25 mouse cellular contexts compared by ENCODE assay signal in genomic region chr3:121585306-121585705, GRCm38 (mm10). TPM values are rescaled to one million over a fixed set of nuclear protein-coding genes. Genes with fewer than 3 reads are reported as not detected.
DNase-seq lines count a peak whose midpoint lies in the region; ATAC-seq and TF ChIP-seq lines count a peak whose summit lies in the region.
"Had no signal": no experiment of that assay in that cellular context is flagged by ENCODE, and none has a peak within 500 bp of the region (broad histone marks: within the 10 kb centered on the region; RNA-seq: fewer than 3 reads in every experiment).

No protein-coding gene starts in this region.

- 94% methylated on average over 5 of the region's 5 CpGs for WGBS in intestine, embryonic 16.5 days
- 95% methylated on average over 5 of the region's 5 CpGs for WGBS in kidney, adult 2 months

- no peak for TF ChIP-seq CTCF in gastrocnemius, adult 2 months (IDR thresholded peaks at IDR 0.05)
- no peak for TF ChIP-seq CTCF in kidney, adult 2 months (conservative IDR thresholded peaks at IDR 0.05; ENCODE audit: insufficient read depth, insufficient read length, low read depth, low read length)

- H3K4me3 ChIP-seq in gastrocnemius, adult 2 months: no peak overlapping the region
- no peak overlapping the region for H3K4me3 ChIP-seq in brown adipose tissue, adult 24 weeks (ENCODE audit: insufficient read depth, low read depth, low read length)
- H3K4me3 ChIP-seq in intestine, embryonic 16.5 days (ENCODE audit: low read length): no peak overlapping the region
- no peak overlapping the region for H3K4me3 ChIP-seq in kidney, adult 2 months (ENCODE audit: insufficient read depth, low read depth, low read length)
- H3K4me3 ChIP-seq: embryonic facial prominence, embryonic 12.5 days; embryonic facial prominence, embryonic 15.5 days; erythroblast, embryonic 14.5 days; forebrain, embryonic 12.5 days; forebrain, embryonic 15.5 days; hindbrain, embryonic 12.5 days; hindbrain, embryonic 15.5 days had no signal

- no peaks in the 10 kb centered on the region for H3K36me3 ChIP-seq in intestine, embryonic 16.5 days (ENCODE audit: control insufficient read depth, insufficient read depth, low read length)
- no peaks in the 10 kb centered on the region for H3K36me3 ChIP-seq in kidney, adult 2 months (ENCODE audit: control insufficient read depth, insufficient read depth, low read length)
- H3K36me3 ChIP-seq: embryonic facial prominence, embryonic 12.5 days; embryonic facial prominence, embryonic 15.5 days; forebrain, embryonic 12.5 days; forebrain, embryonic 15.5 days; hindbrain, embryonic 12.5 days; hindbrain, embryonic 15.5 days had no signal

- no peak for TF ChIP-seq POLR2A in kidney, adult 2 months (IDR thresholded peaks at IDR 0.05; ENCODE audit: low read depth, low read length)

- no peaks in the 10 kb centered on the region for H3K9me3 ChIP-seq in intestine, embryonic 16.5 days (ENCODE audit: control insufficient read depth, low read length)
- H3K9me3 ChIP-seq: embryonic facial prominence, embryonic 12.5 days; embryonic facial prominence, embryonic 15.5 days; forebrain, embryonic 12.5 days; forebrain, embryonic 15.5 days; hindbrain, embryonic 12.5 days; hindbrain, embryonic 15.5 days had no signal

- no peaks in the 10 kb centered on the region for H3K27me3 ChIP-seq in intestine, embryonic 16.5 days (replicated peaks; ENCODE audit: control insufficient read depth, insufficient read depth, low read length)
- H3K27me3 ChIP-seq in kidney, adult 2 months (replicated peaks; ENCODE audit: control insufficient read depth, insufficient read depth, low read length): no peaks in the 10 kb centered on the region
- H3K27me3 ChIP-seq: embryonic facial prominence, embryonic 12.5 days; embryonic facial prominence, embryonic 15.5 days; forebrain, embryonic 12.5 days; forebrain, embryonic 15.5 days; hindbrain, embryonic 12.5 days; hindbrain, embryonic 15.5 days; Patski had no signal

- no peak overlapping the region for H3K4me2 ChIP-seq in intestine, embryonic 16.5 days (ENCODE audit: low read depth, low read length)
- H3K4me2 ChIP-seq: embryonic facial prominence, embryonic 12.5 days; embryonic facial prominence, embryonic 15.5 days; forebrain, embryonic 12.5 days; forebrain, embryonic 15.5 days; heart, embryonic 11.5 days; hindbrain, embryonic 12.5 days; hindbrain, embryonic 15.5 days had no signal

- H3K4me1 ChIP-seq in brown adipose tissue, adult 24 weeks (ENCODE audit: control insufficient read depth, insufficient read depth, insufficient read length, low read length): no peaks in the 10 kb centered on the region
- no peaks in the 10 kb centered on the region for H3K4me1 ChIP-seq in intestine, embryonic 16.5 days (ENCODE audit: control insufficient read depth, insufficient read depth, low read length)
- H3K4me1 ChIP-seq in kidney, adult 2 months (ENCODE audit: control insufficient read depth, insufficient read depth, low read length): no peaks in the 10 kb centered on the region
- H3K4me1 ChIP-seq: forebrain, embryonic 15.5 days; hindbrain, embryonic 15.5 days had no signal

- no peak for DNase-seq in gastrocnemius, adult 2 months
- no peak for DNase-seq in gastrocnemius, postnatal 25 days
- peak; percentile 63 for DNase-seq in 3T3-L1 (ENCODE audit: low read depth, low spot score)
- DNase-seq in kidney, adult 2 months: no peak
- DNase-seq in right cerebral cortex, postnatal 4 days: no peak
- no peak for DNase-seq in MN1 (ENCODE audit: low spot score)
- DNase-seq: B cell, adult 2 months; cerebellum, adult 11 months; cerebellum, adult 2 months; cerebellum, adult 9-11 months; cerebellum, postnatal 25 days had no signal

- intact Hi-C loops in gastrocnemius, adult 2 months (cut with DNase I): no loop called here

- H3K9ac ChIP-seq in intestine, embryonic 16.5 days (ENCODE audit: low read depth, low read length): no peak overlapping the region
- H3K9ac ChIP-seq: embryonic facial prominence, embryonic 12.5 days; embryonic facial prominence, embryonic 15.5 days; forebrain, embryonic 12.5 days; forebrain, embryonic 15.5 days; hindbrain, embryonic 12.5 days; hindbrain, embryonic 15.5 days had no signal

- peak overlapping the region; percentile 24 for H3K27ac ChIP-seq in gastrocnemius, adult 2 months
- peak overlapping the region; percentile 23; the same call in 1 of the 2 replicates for H3K27ac ChIP-seq in brown adipose tissue, adult 24 weeks (replicated peaks; ENCODE audit: low read depth, low read length)
- peak overlapping the region; percentile 28; the same call in 1 of the 2 replicates for H3K27ac ChIP-seq in intestine, embryonic 16.5 days (ENCODE audit: low read length)
- no peak overlapping the region for H3K27ac ChIP-seq in kidney, adult 2 months (ENCODE audit: insufficient read depth, low read depth, low read length)
- H3K27ac ChIP-seq: forebrain, embryonic 12.5 days; forebrain, embryonic 15.5 days; hindbrain, embryonic 12.5 days; hindbrain, embryonic 15.5 days had no signal

- ATAC-seq in intestine, embryonic 16.5 days: no peak
- ATAC-seq: CD4-positive, CD25-positive, alpha-beta regulatory T cell, adult 4 months; forebrain, embryonic 15.5 days had no signal

RNA-seq across cellular contexts. Expression of gene Slc44a3, which starts 53.1 kb away (rescaled TPM):
- total RNA-seq in gastrocnemius, adult 2 months (2021): not detected
- under 1 TPM in 1 of 2 experiments, not detected in 1; 0.40 TPM for total RNA-seq in gastrocnemius, postnatal 25 days (2021)
- polyA plus RNA-seq in brown adipose tissue, adult 24 weeks (2012; ENCODE audit: insufficient read depth, insufficient read length, missing spikeins): 23.0 and 28.5 TPM in 2 replicates
- polyA plus RNA-seq in intestine, embryonic 16.5 days (2015; fragmentation: Nextera tagmentation; extraction: Ambion mirVana): 54.1 and 54.9 TPM in 2 replicates
- 9.7 and 11.4 TPM in 2 replicates for polyA plus RNA-seq in kidney, adult 2 months (2012; rRNA removed)
- total RNA-seq: heart, postnatal 25 days; hematopoietic stem cell, adult 5-6 weeks had no signal
- polyA plus RNA-seq: CD4-positive, CD25-positive, alpha-beta regulatory T cell, adult 4 months; erythroblast, embryonic 14.5 days had no signal
